Mouse (Mus musculus) liver, embryonic 14.5 days (tissue): ENCODE data around the gene 2210011C24Rik.
A peak's percentile ranks its signal among the peaks of the same experiment; 100 is the strongest.

Experiments
- CTCF ChIP-seq: IDR thresholded peaks from 2 replicates; pipeline ENCODE4 v1.5.1; 2016; ENCODE audit warnings: antibody characterized with exemption, low read depth, control low read depth
- EP300 ChIP-seq: IDR thresholded peaks from 2 replicates; pipeline ENCODE4 v1.6.1; 2016; ENCODE audit warnings: antibody characterized with exemption, low read depth

DNA sequence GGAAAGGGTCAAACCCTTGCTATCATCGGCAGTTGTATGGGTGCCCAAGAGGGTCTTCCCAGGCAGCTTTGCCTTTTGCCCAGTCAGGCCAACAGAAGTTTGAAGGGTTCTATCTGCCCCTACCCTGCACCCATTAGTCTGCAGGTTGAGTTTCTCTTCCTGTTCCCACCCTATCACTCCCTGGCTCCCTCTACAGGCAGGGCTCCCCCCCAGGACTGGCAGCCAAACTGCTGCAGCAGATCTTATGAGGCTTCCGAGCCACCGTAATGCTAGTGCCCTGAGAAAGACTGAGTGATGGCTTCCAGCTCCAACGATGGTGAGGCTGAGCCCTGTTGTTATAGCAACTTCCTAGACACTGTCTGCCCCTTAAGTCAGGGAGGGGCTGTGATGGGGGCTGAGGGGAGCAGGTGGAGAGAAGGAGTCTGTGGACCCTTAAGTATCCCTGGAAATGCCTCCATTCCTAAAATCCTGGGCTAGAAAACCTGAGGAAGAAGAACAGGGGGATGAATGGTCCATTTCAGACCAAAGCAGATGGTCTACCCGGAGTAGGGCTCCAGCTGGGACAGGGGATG, 35.1 kb downstream of the 2210011C24Rik start:
- no peak for TF ChIP-seq EP300
- TF ChIP-seq CTCF = peak; percentile 50
